Mouse (Mus musculus) heart, adult 2 months (tissue): ENCODE results near the gene Edem2. TPM values are rescaled to one million over a fixed set of nuclear protein-coding genes. Genes with fewer than 3 reads are reported as not detected.

ENCODE experiments used
- DNase-seq, 2 experiments: peaks; one replicate each; pipeline ENCODE4 v3.0.0; 2021
- H3K27ac ChIP-seq: fragments of 200-600 bp; 2 replicates; pipeline ENCODE4 v1.8.1; 2022
- H3K27me3 ChIP-seq: fragments of 200-500 bp; 2 replicates; pipeline ENCODE4 v1.6.1; 2012; ENCODE audit warnings: mild to moderate bottlenecking, low read length, inconsistent platforms, mixed read lengths; ENCODE audit not compliant: control insufficient read depth, insufficient read depth
- H3K36me3 ChIP-seq: fragments of 200-500 bp; 2 replicates; pipeline ENCODE4 v1.6.1; 2012; ENCODE audit warnings: low read length, inconsistent platforms; ENCODE audit not compliant: control insufficient read depth, insufficient read depth
- H3K4me1 ChIP-seq: fragments of 200-500 bp; 2 replicates; pipeline ENCODE4 v1.6.1; 2011; ENCODE audit warnings: low read length; ENCODE audit not compliant: control insufficient read depth, insufficient read depth
- H3K4me3 ChIP-seq: fragments of 200-600 bp; 2 replicates; pipeline ENCODE4 v1.8.1; 2022
- H3K79me2 ChIP-seq: fragments of 200-500 bp; replicated peaks from 2 replicates; pipeline ENCODE4 v1.6.1; 2012; ENCODE audit warnings: mild to moderate bottlenecking, inconsistent platforms, low read length, moderate library complexity, mixed read lengths; ENCODE audit not compliant: control insufficient read depth, insufficient read depth
- H3K9ac ChIP-seq: fragments of 200-500 bp; 2 replicates; pipeline ENCODE4 v1.6.1; 2012; ENCODE audit warnings: low read depth, mild to moderate bottlenecking, control low read depth, inconsistent platforms, low read length, mixed read lengths
- CTCF ChIP-seq: fragments of 200-600 bp; IDR thresholded peaks from 2 replicates; pipeline ENCODE4 v1.8.1; 2022; ENCODE audit warnings: antibody characterized with exemption, mild to moderate bottlenecking, moderate library complexity
- EP300 ChIP-seq: fragments of 200-500 bp; IDR thresholded peaks from 2 replicates; pipeline ENCODE4 v1.6.1; 2011; ENCODE audit warnings: low read depth, low read length, control low read depth; ENCODE audit not compliant: insufficient read depth
- POLR2A ChIP-seq: fragments of 200-500 bp; IDR thresholded peaks from 2 replicates; pipeline ENCODE4 v1.6.1; 2011; ENCODE audit warnings: mild to moderate bottlenecking, low read depth, low read length, control low read depth; ENCODE audit not compliant: insufficient read depth
- WGBS: fragments of 180-500 bp; shearing (Covaris S2); methylation state at CpG from one replicate; pipeline ENCODE4 v1.1.7; 2018; 5-methylcytosine and 5-hydroxymethylcytosine counted together
- intact Hi-C: fragments of 180-260 bp; cut with DNase I; formaldehyde crosslinking; loops from one replicate; pipeline ENCODE4 v1.15.1; 2025
- polyA plus RNA-seq: library from polyadenylated mRNA; depleted of rRNA; stranded (reverse); fragments of >200 nt; gene quantifications from 2 replicates; pipeline ENCODE4 v1.2.3, GENCODE M21; 2012
- total RNA-seq, 2 experiments: library from RNA; stranded (reverse); gene quantifications; 2 replicates each; pipeline ENCODE4 v1.2.3; 2021

The Edem2 gene
- total and polyA plus RNA-seq, 3 experiments, result 6.0 to 14.4 (median 6.4) TPM

GRCm38 (mm10) chr2:155696091-155696558 is 33.1 kb downstream of the Edem2 start:
- no peak overlapping the region for H3K4me3 ChIP-seq
- intact Hi-C loops, result loop anchor here (1.0 to 10.0 kb wide), 3 partner anchors 23 to 249 kb away; partner anchors contain the start of genes Gdf5 and Gm15557
- TF ChIP-seq CTCF (peak; percentile 99), EP300 (0 out of 2 replicates have a peak, but pooled peaks have one; percentile 58), POLR2A (no peak)
- no peak overlapping the region for H3K27ac ChIP-seq
- peaks cover 1% of the 10 kb centered on the region for H3K4me1 ChIP-seq
- WGBS, result 18% methylated on average over 7 of the region's 7 CpGs
- no peaks in the 10 kb centered on the region for H3K79me2 ChIP-seq
- peak; percentile 82 to 91 for DNase-seq
- 0 out of 2 replicates have a peak, but pooled peaks cover 2% of the 10 kb centered on the region for H3K36me3 ChIP-seq
- H3K9ac ChIP-seq, result no peak overlapping the region
- no peaks in the 10 kb centered on the region for H3K27me3 ChIP-seq

DNA sequence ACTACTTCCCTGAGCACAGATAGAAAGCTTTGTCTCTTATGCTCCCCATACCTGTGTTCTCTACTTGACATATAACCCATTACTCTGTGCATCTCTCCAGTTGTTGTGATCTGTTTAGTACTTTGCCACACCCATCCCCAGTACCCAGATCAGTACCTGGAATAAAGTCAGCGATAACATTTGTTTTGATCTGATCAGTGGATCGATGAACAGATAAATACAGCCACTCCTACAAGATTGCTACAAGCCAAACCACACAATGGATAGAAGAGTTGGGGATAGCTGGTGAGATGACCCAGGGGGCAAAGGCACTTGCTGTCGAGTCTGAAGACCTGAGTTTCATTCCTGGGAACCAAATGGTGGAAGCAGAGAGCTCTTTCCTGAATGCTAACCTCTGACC is 34.0 kb downstream of the Edem2 start:
- peaks cover 8% of the 10 kb centered on the region for H3K36me3 ChIP-seq
- TF ChIP-seq POLR2A (no peak), EP300 (no peak), CTCF (no peak)
- H3K27ac ChIP-seq, result no peak overlapping the region
- no peak for DNase-seq
- no peak overlapping the region for H3K4me3 ChIP-seq
- no peak overlapping the region for H3K9ac ChIP-seq
- intact Hi-C loops, result loop anchor here (10.0 kb wide), 1 partner anchor 249 kb away; the partner anchor contains the start of genes Gdf5 and Gm15557
- WGBS, result 67% methylated on average over 3 of the region's 3 CpGs
- no peaks in the 10 kb centered on the region for H3K27me3 ChIP-seq
- H3K4me1 ChIP-seq, result peaks cover 4% of the 10 kb centered on the region
- peaks cover 4% of the 10 kb centered on the region for H3K79me2 ChIP-seq

- DNase-seq, result no peak
- intact Hi-C loops, result loop anchor here (5.0 to 10.0 kb wide), 2 partner anchors 123 to 250 kb away; partner anchors contain the start of genes BC029722, Gdf5 and Gm15557
- H3K27me3 ChIP-seq, result no peaks in the 10 kb centered on the region
- peaks cover 4% of the 10 kb centered on the region for H3K4me1 ChIP-seq
- H3K4me3 ChIP-seq, result no peak overlapping the region
- WGBS, result 45% methylated on average over 2 of the region's 2 CpGs
- H3K79me2 ChIP-seq, result peaks cover 5% of the 10 kb centered on the region
- H3K9ac ChIP-seq, result no peak overlapping the region
- TF ChIP-seq CTCF, result no peak
- no peak for TF ChIP-seq EP300
- no peak for TF ChIP-seq POLR2A
- no peak overlapping the region for H3K27ac ChIP-seq
- peaks cover 11% of the 10 kb centered on the region for H3K36me3 ChIP-seq
Measured at GRCm38 (mm10) chr2:155694564-155694963, 34.7 kb downstream of the Edem2 start.

DNA sequence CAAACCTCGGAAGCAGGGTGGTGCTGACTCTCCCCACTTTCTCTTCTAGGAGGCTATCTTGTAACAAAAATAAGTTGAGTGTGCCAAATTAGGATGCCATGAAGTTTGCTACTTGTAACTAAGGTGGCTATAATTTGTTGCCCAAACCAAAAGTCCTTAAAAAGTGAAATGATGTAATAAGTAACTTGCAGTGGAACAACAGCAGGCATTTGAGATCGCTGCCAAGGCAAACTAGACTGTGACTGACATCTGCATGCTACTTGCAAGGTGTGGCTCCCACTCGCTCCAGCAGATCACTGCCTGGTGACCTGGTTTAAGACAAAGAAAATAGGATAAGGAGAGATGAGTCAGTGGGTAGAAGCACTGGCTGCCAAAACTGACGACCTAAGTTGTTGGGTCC is 36.1 kb downstream of the Edem2 start:
- intact Hi-C loops, result loop anchor here (5.0 to 10.0 kb wide), 2 partner anchors 124 to 252 kb away; partner anchors contain the start of genes BC029722, Gdf5 and Gm15557
- Histone ChIP-seq H3K27ac (no peak overlapping the region), H3K9ac (no peak overlapping the region), H3K36me3 (peaks cover 14% of the 10 kb centered on the region), H3K27me3 (no peaks in the 10 kb centered on the region), H3K79me2 (peaks cover 8% of the 10 kb centered on the region), H3K4me3 (no peak overlapping the region), H3K4me1 (peaks cover 4% of the 10 kb centered on the region)
- no peak for DNase-seq
- TF ChIP-seq POLR2A (no peak), EP300 (no peak), CTCF (no peak)
- WGBS, result 70% methylated on average over 4 of the region's 4 CpGs

GRCm38 (mm10) chr2:155691723-155692493 is 37.4 kb downstream of the Edem2 start, which contains the start of gene Trpc4ap:
Gene Trpc4ap (minus strand): TSS chr2:155692384.
- peak; percentile 97 to 99 for DNase-seq
- H3K4me1 ChIP-seq, result peaks cover 4% of the 10 kb centered on the region
- H3K36me3 ChIP-seq, result peaks cover 17% of the 10 kb centered on the region
- H3K79me2 ChIP-seq, result peaks cover 8% of the 10 kb centered on the region
- no peaks in the 10 kb centered on the region for H3K27me3 ChIP-seq
- peak within 1 kb of the TSS; percentile 98 for H3K9ac ChIP-seq
- intact Hi-C loops, result loop anchor here (1.0 to 10.0 kb wide), 3 partner anchors 37 to 253 kb away; partner anchors contain the start of genes BC029722, Edem2, Gdf5 and Gm15557
- peak within 1 kb of the TSS; percentile 96 for H3K4me3 ChIP-seq
- peak within 1 kb of the TSS; percentile 92 for H3K27ac ChIP-seq
- 1% methylated on average over 68 of the region's 72 CpGs for WGBS
- peak; percentile 97 for TF ChIP-seq CTCF
- peak; percentile 61; the same call in 1 of the 2 replicates for TF ChIP-seq EP300
- peak; percentile 92 for TF ChIP-seq POLR2A
